Mouse (Mus musculus): ENCODE measurements around the gene 9330161L09Rik. TPM values are rescaled to one million over a fixed set of nuclear protein-coding genes. Genes with fewer than 3 reads are reported as not detected.

9330161L09Rik gene
- polyA plus RNA-seq, 1 experiment from 2014 or later = 0.29 TPM

- no peak overlapping the region for H3K9ac ChIP-seq
- no peaks in the 10 kb centered on the region for H3K9me3 ChIP-seq
- H3K4me2 ChIP-seq (replicated peaks) = no peak overlapping the region
- H3K4me1 ChIP-seq = no peaks in the 10 kb centered on the region
- no peak overlapping the region for H3K4me3 ChIP-seq
- H3K27me3 ChIP-seq = no peaks in the 10 kb centered on the region
- no peak for ATAC-seq (ENCODE audit: low FRiP score, low read depth)
- H3K36me3 ChIP-seq = no peaks in the 10 kb centered on the region
- no peak overlapping the region for H3K27ac ChIP-seq
- WGBS = 76% methylated on average over 8 of the region's 8 CpGs
These were observed 46.8 kb downstream of the 9330161L09Rik start for GRCm38 (mm10) chr12:103360812-103361211.

DNA sequence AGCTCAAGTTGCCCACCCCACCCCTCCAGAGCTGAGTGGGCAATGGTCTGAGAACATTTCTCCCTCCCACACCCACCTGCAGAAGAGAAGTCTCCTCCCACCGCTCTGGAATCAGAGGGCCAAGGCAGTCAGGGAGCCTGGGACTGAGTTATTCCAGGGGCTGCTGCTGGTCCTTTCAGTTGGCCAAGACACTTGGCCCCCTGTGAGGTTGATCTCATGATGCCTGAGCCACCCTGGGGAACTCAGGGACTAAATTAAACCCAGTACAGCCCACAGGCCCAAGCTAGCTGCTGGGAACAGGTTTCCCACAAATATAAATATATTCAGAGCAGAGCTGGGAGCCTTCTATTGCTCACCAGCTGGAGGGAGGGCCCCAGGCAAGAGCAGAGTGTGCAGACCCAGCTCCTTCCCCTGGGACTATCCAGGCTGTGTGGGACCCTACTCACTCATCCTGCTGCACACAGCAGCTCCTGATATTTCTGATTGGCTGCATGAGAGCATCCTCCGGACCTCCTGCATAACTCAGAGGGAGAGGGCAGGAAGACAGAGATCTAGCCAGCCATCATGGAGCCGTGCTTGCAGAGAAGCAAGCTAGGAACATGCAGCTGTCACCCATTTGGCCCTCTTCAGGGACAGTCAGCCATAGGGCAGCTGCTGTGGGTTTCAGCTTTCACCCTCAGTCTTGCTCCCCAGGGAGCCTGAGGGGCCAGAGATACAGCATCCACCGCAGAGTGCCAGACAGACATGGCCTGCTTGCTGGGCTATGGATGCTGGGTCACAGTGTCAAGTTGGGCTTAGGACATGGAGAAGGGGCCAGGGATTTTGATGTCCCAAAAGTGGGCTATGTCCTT, 48.4 kb downstream of the 9330161L09Rik start:
- no peaks in the 10 kb centered on the region for H3K36me3 ChIP-seq
- no peak overlapping the region for H3K9ac ChIP-seq
- H3K4me3 ChIP-seq = no peak overlapping the region
- ATAC-seq (ENCODE audit: low FRiP score, low read depth) = peak; percentile 64
- H3K9me3 ChIP-seq = no peaks in the 10 kb centered on the region
- no peaks in the 10 kb centered on the region for H3K27me3 ChIP-seq
- no peaks in the 10 kb centered on the region for H3K4me1 ChIP-seq
- H3K27ac ChIP-seq = no peak overlapping the region
- 50% methylated on average over 4 of the region's 4 CpGs for WGBS
- H3K4me2 ChIP-seq (replicated peaks) = no peak overlapping the region

DNA sequence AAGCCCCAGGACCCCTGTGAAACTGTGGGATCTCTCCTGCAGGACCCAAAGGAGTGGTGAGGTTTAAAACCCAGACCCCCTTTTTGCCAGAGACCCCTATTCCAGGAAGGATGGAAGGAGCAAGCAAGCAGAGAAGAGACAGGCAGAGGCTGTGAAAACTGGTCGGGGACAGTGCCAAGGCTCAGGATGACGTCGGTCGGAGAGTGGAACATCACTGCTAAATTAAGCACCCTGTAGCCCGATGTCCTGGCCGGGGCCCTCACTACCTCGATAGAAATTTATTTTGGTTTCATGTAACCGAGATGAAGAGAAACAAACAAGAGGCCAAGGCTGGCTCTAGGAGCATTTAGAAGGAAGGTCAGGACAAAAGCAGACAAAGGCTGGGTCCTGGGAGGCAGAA, 49.4 kb downstream of the 9330161L09Rik start:
- H3K36me3 ChIP-seq = no peaks in the 10 kb centered on the region
- ATAC-seq (ENCODE audit: low FRiP score, low read depth) = no peak
- no peaks in the 10 kb centered on the region for H3K27me3 ChIP-seq
- no peaks in the 10 kb centered on the region for H3K4me1 ChIP-seq
- H3K27ac ChIP-seq = no peak overlapping the region
- 87% methylated on average over 8 of the region's 8 CpGs for whole genome bisulfite sequencing
- H3K4me3 ChIP-seq = no peak overlapping the region
- H3K9ac ChIP-seq = no peak overlapping the region
- no peaks in the 10 kb centered on the region for H3K9me3 ChIP-seq
- H3K4me2 ChIP-seq (replicated peaks) = no peak overlapping the region

Other genes with a start within 250 kb of the 9330161L09Rik start
- 0.53 TPM in 1 of 2 replicates, not detected in the other for gene Prima1, start 165.7 kb downstream of the 9330161L09Rik start, polyA plus RNA-seq (2015; fragmentation: Nextera tagmentation; extraction: Ambion mirVana)
- 0.10 TPM in 1 of 2 replicates, not detected in the other for gene Fam181a, start 96.8 kb downstream of the 9330161L09Rik start, polyA plus RNA-seq (2015; fragmentation: Nextera tagmentation; extraction: Ambion mirVana)
- 6.0 and 6.7 TPM in 2 replicates for gene Asb2, start 51.8 kb downstream of the 9330161L09Rik start, polyA plus RNA-seq (2015; fragmentation: Nextera tagmentation; extraction: Ambion mirVana)
- gene Otub2, start 19.1 kb downstream of the 9330161L09Rik start, polyA plus RNA-seq (2015; fragmentation: Nextera tagmentation; extraction: Ambion mirVana) = 12.2 and 12.6 TPM in 2 replicates
- gene Ddx24, start 18.0 kb upstream of the 9330161L09Rik start, polyA plus RNA-seq (2015; fragmentation: Nextera tagmentation; extraction: Ambion mirVana) = 124 and 130 TPM in 2 replicates
- 19.6 and 22.9 TPM in 2 replicates for gene Ifi27, start 26.4 kb upstream of the 9330161L09Rik start, polyA plus RNA-seq (2015; fragmentation: Nextera tagmentation; extraction: Ambion mirVana)
- 1.9 and 3.1 TPM in 2 replicates for gene Ifi27l2a, start 35.9 kb upstream of the 9330161L09Rik start, polyA plus RNA-seq (2015; fragmentation: Nextera tagmentation; extraction: Ambion mirVana)
- not detected in 2 replicates for gene Ifi27l2b, start 49.4 kb upstream of the 9330161L09Rik start, polyA plus RNA-seq (2015; fragmentation: Nextera tagmentation; extraction: Ambion mirVana)
- gene Ppp4r4, start 124.5 kb upstream of the 9330161L09Rik start, polyA plus RNA-seq (2015; fragmentation: Nextera tagmentation; extraction: Ambion mirVana) = 0.89 and 1.1 TPM in 2 replicates
- gene Serpina10, start 223.6 kb upstream of the 9330161L09Rik start, polyA plus RNA-seq (2015; fragmentation: Nextera tagmentation; extraction: Ambion mirVana) = not detected in 2 replicates
- 0.18 and 5.3 TPM in 2 replicates for gene Serpina6, start 249.4 kb upstream of the 9330161L09Rik start, polyA plus RNA-seq (2015; fragmentation: Nextera tagmentation; extraction: Ambion mirVana)